Mouse (Mus musculus) neural tube, embryonic 13.5 days (tissue): Measurements from ENCODE around the gene Cyp2t4. TPM values are rescaled to one million over a fixed set of nuclear protein-coding genes. Genes with fewer than 3 reads are reported as not detected.

ENCODE experiments used
- ATAC-seq: fragments of 200-750 bp; cut with Nextera tagmentation; 2 replicates; pipeline ENCODE4 v1.8.0; 2017; ENCODE audit warnings: low read depth, mild to moderate bottlenecking, moderate TSS enrichment, moderate library complexity
- H3K27ac ChIP-seq: fragments of 300-500 bp; sonication (generic); replicated peaks from 2 replicates; pipeline ENCODE4 v1.5.1; 2015; ENCODE audit warnings: moderate library complexity, mild to moderate bottlenecking, inconsistent platforms
- H3K27me3 ChIP-seq: fragments of 300-500 bp; sonication (generic); 2 replicates; pipeline ENCODE4 v1.6.1; 2015; ENCODE audit warnings: mild to moderate bottlenecking, inconsistent platforms
- H3K36me3 ChIP-seq: fragments of 300-500 bp; sonication (generic); 2 replicates; pipeline ENCODE4 v1.6.1; 2015; ENCODE audit warnings: mild to moderate bottlenecking, inconsistent platforms
- H3K4me1 ChIP-seq: fragments of 300-500 bp; sonication (generic); replicated peaks from 2 replicates; pipeline ENCODE4 v1.6.1; 2015; ENCODE audit warnings: inconsistent platforms
- H3K4me2 ChIP-seq: fragments of 300-500 bp; sonication (generic); 2 replicates; pipeline ENCODE4 v1.6.1; 2015; ENCODE audit warnings: inconsistent platforms, mild to moderate bottlenecking, moderate library complexity
- H3K4me3 ChIP-seq: fragments of 300-500 bp; sonication (generic); 2 replicates; pipeline ENCODE4 v1.5.1; 2015; ENCODE audit warnings: mild to moderate bottlenecking, inconsistent platforms
- H3K9ac ChIP-seq: fragments of 300-500 bp; sonication (generic); 2 replicates; pipeline ENCODE4 v1.6.1; 2015; ENCODE audit warnings: moderate library complexity, mild to moderate bottlenecking, inconsistent platforms
- H3K9me3 ChIP-seq: fragments of 300-500 bp; sonication (generic); 2 replicates; pipeline ENCODE4 v1.6.1; 2016; ENCODE audit warnings: inconsistent platforms
- WGBS: fragments of 180-500 bp; shearing (Covaris S2); methylation state at CpG from one replicate; pipeline ENCODE4 v1.1.7; 2015; 5-methylcytosine and 5-hydroxymethylcytosine counted together
- polyA plus RNA-seq: library from polyadenylated mRNA; unstranded; fragments of >200 nt; fragmentation: Nextera tagmentation; extraction: Ambion mirVana; gene quantifications from 2 replicates; pipeline ENCODE4 v1.2.1, GENCODE M21; 2015

The Cyp2t4 gene
- polyA plus RNA-seq, 1 experiment from 2014 or later: 0.21 TPM

- Histone ChIP-seq H3K4me3 (no peak overlapping the region), H3K36me3 (peaks cover 58% of the 10 kb centered on the region), H3K9ac (no peak overlapping the region), H3K9me3 (no peaks in the 10 kb centered on the region), H3K27me3 (no peaks in the 10 kb centered on the region), H3K27ac (no peak overlapping the region), H3K4me2 (no peak overlapping the region), H3K4me1 (peaks cover 18% of the 10 kb centered on the region)
- WGBS: 93% methylated on average over 7 of the region's 7 CpGs
- ATAC-seq: no peak
These were observed 21.4 kb downstream of the Cyp2t4 start for GRCm38 (mm10) chr7:27174896-27175295.

- H3K36me3 ChIP-seq: peaks cover 32% of the 10 kb centered on the region
- no peaks in the 10 kb centered on the region for H3K27me3 ChIP-seq
- H3K4me1 ChIP-seq: peaks cover 27% of the 10 kb centered on the region
- peak overlapping the region; percentile 66 for H3K4me3 ChIP-seq
- 22% methylated on average over 4 of the region's 4 CpGs for WGBS
- H3K9ac ChIP-seq: peak overlapping the region; percentile 77
- ATAC-seq: peak; percentile 7
- H3K9me3 ChIP-seq: no peaks in the 10 kb centered on the region
- H3K27ac ChIP-seq: peak overlapping the region; percentile 96
- H3K4me2 ChIP-seq: peak overlapping the region; percentile 58
These were observed 24.4 kb downstream of the Cyp2t4 start for GRCm38 (mm10) chr7:27177942-27178323.

GRCm38 (mm10) chr7:27178324-27179216 is 25.1 kb downstream of the Cyp2t4 start, which contains the start of gene Rab4b:
Gene Rab4b, minus strand, starts transcription at chr7:27178896.
- H3K27ac ChIP-seq: peak within 1 kb of the TSS; percentile 96
- WGBS: under 1% methylated on average over 53 of the region's 53 CpGs

GRCm38 (mm10) chr7:27179217-27179918 is 25.9 kb downstream of the Cyp2t4 start:
- peak; percentile 5; the same call in 1 of the 2 replicates for ATAC-seq
- Histone ChIP-seq H3K4me1 (peaks cover 27% of the 10 kb centered on the region), H3K27ac (peak overlapping the region; percentile 89), H3K36me3 (peaks cover 32% of the 10 kb centered on the region), H3K4me3 (peak overlapping the region; percentile 66), H3K27me3 (no peaks in the 10 kb centered on the region), H3K9ac (peak overlapping the region; percentile 57), H3K4me2 (peak overlapping the region; percentile 58), H3K9me3 (no peaks in the 10 kb centered on the region)
- WGBS: 52% methylated on average over 16 of the region's 16 CpGs

More at GRCm38 (mm10) chr7:27178324-27179216, 25.1 kb downstream of the Cyp2t4 start, which contains the start of gene Rab4b:
- peak; percentile 98 for ATAC-seq
- Histone ChIP-seq H3K4me3 (peak within 1 kb of the TSS; percentile 66), H3K9me3 (no peaks in the 10 kb centered on the region), H3K4me1 (peaks cover 27% of the 10 kb centered on the region), H3K4me2 (peak within 1 kb of the TSS; percentile 58), H3K36me3 (peaks cover 33% of the 10 kb centered on the region), H3K9ac (peak within 1 kb of the TSS; percentile 77), H3K27me3 (no peaks in the 10 kb centered on the region)

- ATAC-seq: no peak
- peak overlapping the region; percentile 89 for H3K27ac ChIP-seq
- peaks cover 27% of the 10 kb centered on the region for H3K4me1 ChIP-seq
- H3K27me3 ChIP-seq: no peaks in the 10 kb centered on the region
- peak overlapping the region; percentile 58 for H3K4me2 ChIP-seq
- H3K36me3 ChIP-seq: peaks cover 32% of the 10 kb centered on the region
- no peak overlapping the region for H3K9ac ChIP-seq
- H3K4me3 ChIP-seq: peak overlapping the region; percentile 11; the same call in 1 of the 2 replicates
- no peaks in the 10 kb centered on the region for H3K9me3 ChIP-seq
- WGBS: 47% methylated on average over 5 of the region's 5 CpGs
These were observed 26.5 kb downstream of the Cyp2t4 start for GRCm38 (mm10) chr7:27180036-27180435.

GRCm38 (mm10) chr7:27180837-27181695 is 27.6 kb downstream of the Cyp2t4 start, which contains the start of the genes Gm21983 and Mia:
Gene Gm21983, minus strand, starts transcription at chr7:27181086.
Gene Mia, minus strand, starts transcription at chr7:27181157.
- Histone ChIP-seq H3K9me3 (no peaks in the 10 kb centered on the region), H3K4me3 (peak within 1 kb of the TSS; percentile 11), H3K36me3 (peaks cover 32% of the 10 kb centered on the region), H3K27ac (peak within 1 kb of the TSS; percentile 89), H3K27me3 (no peaks in the 10 kb centered on the region), H3K4me2 (peak within 1 kb of the TSS; percentile 58), H3K4me1 (peaks cover 27% of the 10 kb centered on the region), H3K9ac (peak within 1 kb of the TSS; percentile 42; the same call in 1 of the 2 replicates)
- no peak for ATAC-seq
- 69% methylated on average over 14 of the region's 14 CpGs for WGBS

- WGBS: 93% methylated on average over 1 of the region's 1 CpGs
- Histone ChIP-seq H3K27ac (no peak overlapping the region), H3K9me3 (no peaks in the 10 kb centered on the region), H3K4me3 (no peak overlapping the region), H3K36me3 (peaks cover 46% of the 10 kb centered on the region), H3K4me2 (no peak overlapping the region), H3K4me1 (peaks cover 25% of the 10 kb centered on the region), H3K9ac (no peak overlapping the region), H3K27me3 (no peaks in the 10 kb centered on the region)
- no peak for ATAC-seq
These were observed 29.0 kb downstream of the Cyp2t4 start for GRCm38 (mm10) chr7:27182498-27182897.

- H3K4me3 ChIP-seq: no peak overlapping the region
- ATAC-seq: no peak
- H3K4me2 ChIP-seq: no peak overlapping the region
- no peaks in the 10 kb centered on the region for H3K9me3 ChIP-seq
- H3K36me3 ChIP-seq: peaks cover 71% of the 10 kb centered on the region
- 70% methylated on average over 3 of the region's 3 CpGs for WGBS
- H3K27ac ChIP-seq: no peak overlapping the region
- H3K4me1 ChIP-seq: peaks cover 8% of the 10 kb centered on the region
- H3K9ac ChIP-seq: no peak overlapping the region
- no peaks in the 10 kb centered on the region for H3K27me3 ChIP-seq
These were observed 31.4 kb downstream of the Cyp2t4 start for GRCm38 (mm10) chr7:27184964-27185363.

GRCm38 (mm10) chr7:27185986-27186385 is 32.5 kb downstream of the Cyp2t4 start:
- no peak for ATAC-seq
- Histone ChIP-seq H3K9me3 (no peaks in the 10 kb centered on the region), H3K4me3 (no peak overlapping the region), H3K27me3 (no peaks in the 10 kb centered on the region), H3K4me1 (no peaks in the 10 kb centered on the region; the same call in 1 of the 2 replicates), H3K36me3 (peaks cover 81% of the 10 kb centered on the region), H3K9ac (no peak overlapping the region), H3K27ac (no peak overlapping the region), H3K4me2 (no peak overlapping the region)
- WGBS: 93% methylated on average over 5 of the region's 5 CpGs

GRCm38 (mm10) chr7:27189271-27189931 is 35.9 kb downstream of the Cyp2t4 start:
- H3K9ac ChIP-seq: no peak overlapping the region
- WGBS: 89% methylated on average over 10 of the region's 10 CpGs
- H3K4me2 ChIP-seq: no peak overlapping the region
- H3K27ac ChIP-seq: no peak overlapping the region
- peaks cover 15% of the 10 kb centered on the region for H3K4me1 ChIP-seq
- H3K9me3 ChIP-seq: no peaks in the 10 kb centered on the region
- no peak overlapping the region for H3K4me3 ChIP-seq
- H3K36me3 ChIP-seq: peaks cover 97% of the 10 kb centered on the region
- 0 out of 2 replicates have a peak, but pooled peaks have one; percentile 12 for ATAC-seq
- H3K27me3 ChIP-seq: no peaks in the 10 kb centered on the region

GRCm38 (mm10) chr7:27192434-27192833 is 38.9 kb downstream of the Cyp2t4 start:
- Histone ChIP-seq H3K36me3 (peaks cover 67% of the 10 kb centered on the region), H3K27ac (no peak overlapping the region), H3K9me3 (no peaks in the 10 kb centered on the region), H3K27me3 (no peaks in the 10 kb centered on the region), H3K9ac (no peak overlapping the region), H3K4me2 (no peak overlapping the region), H3K4me1 (peaks cover 24% of the 10 kb centered on the region), H3K4me3 (no peak overlapping the region)
- ATAC-seq: no peak
- WGBS: 96% methylated on average over 5 of the region's 5 CpGs
